Mouse (Mus musculus): ENCODE measurements around the gene Hpse2.

Hpse2 gene

DNA sequence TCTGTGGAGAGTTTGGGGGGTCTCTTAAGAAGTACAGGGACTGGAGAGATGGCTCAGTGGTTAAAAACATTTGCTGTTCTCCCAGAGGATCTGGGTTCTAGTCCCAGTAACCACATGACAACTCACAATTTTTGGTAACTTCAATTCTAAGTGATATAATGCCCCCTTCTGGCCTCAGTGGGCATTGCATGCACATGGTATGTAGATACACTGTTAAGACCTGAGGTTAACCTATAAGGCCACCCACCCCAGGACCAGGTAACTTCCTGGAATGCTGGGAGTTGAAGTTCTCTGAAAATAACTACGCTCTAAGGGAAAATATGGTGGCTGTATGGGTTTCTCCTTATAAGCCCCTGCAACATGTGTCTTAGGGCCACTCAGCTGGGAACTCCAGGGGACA, 611.3 kb downstream of the Hpse2 start:
- peak; percentile 58 for DNase-seq (ENCODE audit: low spot score)

DNA sequence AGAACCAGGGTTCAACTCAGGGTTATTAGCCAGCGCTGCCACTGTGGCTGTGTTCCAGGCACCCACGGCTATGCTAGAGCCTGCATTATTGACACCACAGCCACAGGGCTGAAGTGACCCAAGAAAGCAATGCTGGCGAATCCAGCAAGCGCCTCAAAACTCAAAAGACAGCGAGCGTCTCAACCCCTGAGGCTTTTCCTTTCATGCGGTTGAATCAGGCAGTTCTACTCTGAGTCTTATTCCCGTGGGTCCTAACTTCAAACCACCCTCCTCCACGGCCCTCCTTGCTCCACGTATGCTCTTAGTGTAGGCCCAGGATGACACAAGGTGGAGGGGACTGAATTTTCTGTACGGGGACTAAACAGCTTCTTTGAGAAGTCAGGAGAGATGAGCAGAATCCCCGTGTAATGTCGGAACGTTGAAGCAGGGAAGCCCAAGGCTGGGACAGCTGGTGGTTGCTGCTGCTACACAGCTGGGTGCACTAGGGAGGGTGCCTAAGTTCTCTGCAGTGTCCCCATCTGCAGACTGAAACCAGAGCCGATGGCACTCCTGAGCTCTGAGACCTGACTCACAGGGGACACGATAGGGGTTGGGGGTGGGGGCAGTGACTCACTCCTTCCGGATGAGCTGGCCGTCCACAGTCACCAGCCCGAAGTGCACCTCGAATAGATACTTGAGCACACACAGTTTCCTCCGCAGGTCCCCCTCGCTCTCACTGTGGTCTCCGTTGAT, 617.8 kb downstream of the Hpse2 start:
- no peak for DNase-seq (ENCODE audit: low spot score)

DNA sequence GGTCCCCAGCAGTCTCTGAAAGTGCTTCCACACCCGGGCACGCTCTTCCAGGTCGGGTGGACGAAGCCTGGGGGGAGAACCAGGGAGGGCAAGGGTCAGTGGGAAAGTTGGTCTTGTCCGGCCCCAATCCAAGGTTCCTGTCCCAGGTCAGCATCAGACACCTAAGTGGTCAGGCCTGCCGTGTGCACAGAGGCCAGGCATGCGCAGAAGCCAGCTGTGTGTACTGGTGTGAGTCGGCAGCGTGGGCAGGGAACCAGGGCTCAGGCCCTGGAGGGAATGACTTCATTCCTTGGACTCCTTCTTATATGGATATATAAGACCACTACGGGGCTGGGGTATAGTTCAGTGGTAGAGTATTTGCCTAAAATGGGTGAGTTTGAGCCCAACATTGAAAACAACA, 618.5 kb downstream of the Hpse2 start:
- DNase-seq (ENCODE audit: low spot score): no peak

DNA sequence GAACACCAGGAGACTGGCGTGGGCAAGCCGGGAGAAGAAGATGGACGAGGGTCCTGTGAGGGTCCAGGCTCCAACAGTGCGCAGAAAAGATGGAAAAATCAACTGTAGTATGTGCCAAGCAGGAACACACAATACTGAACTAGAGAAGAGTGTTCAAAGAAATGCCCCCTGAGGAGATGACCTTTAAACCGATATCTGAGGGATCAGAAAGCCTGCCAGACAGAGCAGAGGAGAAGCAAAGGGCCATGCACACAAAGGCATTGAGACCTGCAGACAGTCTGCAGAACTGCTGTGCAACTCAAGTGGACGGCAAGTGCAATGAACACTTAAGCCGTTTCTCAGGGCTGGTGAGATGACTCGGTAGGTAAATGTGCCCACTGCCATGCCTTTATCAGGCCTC, 620.8 kb downstream of the Hpse2 start:
- no peak for DNase-seq (ENCODE audit: low spot score)

DNA sequence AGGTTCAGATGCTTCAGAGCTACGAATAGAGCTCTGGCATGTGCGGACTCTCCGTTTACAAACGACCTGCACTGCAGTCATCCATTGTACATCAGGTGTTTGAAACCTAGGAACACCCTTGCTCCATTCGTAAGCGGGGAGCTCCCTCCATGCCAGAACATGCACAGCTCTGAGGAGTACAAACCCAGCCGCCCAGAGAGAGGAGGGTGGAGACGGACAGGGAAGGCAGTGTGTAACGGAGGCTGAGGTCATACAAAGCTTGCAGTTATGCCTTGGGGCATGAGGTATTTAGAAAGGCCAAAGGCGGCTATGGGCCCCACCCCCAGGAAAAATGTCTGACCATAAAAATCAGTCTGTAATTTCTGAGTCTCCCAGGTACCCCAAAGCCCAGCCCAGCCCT, 623.8 kb downstream of the Hpse2 start:
- DNase-seq (ENCODE audit: low spot score): no peak

DNA sequence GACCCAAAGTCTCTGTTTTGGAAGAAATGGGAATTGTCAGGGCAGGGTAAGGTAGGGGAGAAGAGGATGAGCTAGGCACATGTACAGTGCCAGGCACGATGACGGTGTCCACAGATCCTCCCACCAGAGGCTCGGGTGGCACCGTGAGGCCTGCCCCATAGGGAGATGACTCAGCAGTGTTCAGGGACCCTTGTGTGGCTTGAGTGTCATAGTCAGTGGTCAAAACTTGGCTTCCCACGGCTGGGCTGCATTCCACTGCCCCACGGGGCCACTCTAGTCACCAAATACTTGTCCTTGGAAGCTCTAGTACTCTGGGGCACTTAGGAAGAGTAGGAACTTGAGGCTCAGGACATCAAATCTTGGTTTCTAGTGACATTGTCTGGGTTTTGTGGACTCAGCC, 631.5 kb downstream of the Hpse2 start:
- DNase-seq (ENCODE audit: low spot score): no peak

DNA sequence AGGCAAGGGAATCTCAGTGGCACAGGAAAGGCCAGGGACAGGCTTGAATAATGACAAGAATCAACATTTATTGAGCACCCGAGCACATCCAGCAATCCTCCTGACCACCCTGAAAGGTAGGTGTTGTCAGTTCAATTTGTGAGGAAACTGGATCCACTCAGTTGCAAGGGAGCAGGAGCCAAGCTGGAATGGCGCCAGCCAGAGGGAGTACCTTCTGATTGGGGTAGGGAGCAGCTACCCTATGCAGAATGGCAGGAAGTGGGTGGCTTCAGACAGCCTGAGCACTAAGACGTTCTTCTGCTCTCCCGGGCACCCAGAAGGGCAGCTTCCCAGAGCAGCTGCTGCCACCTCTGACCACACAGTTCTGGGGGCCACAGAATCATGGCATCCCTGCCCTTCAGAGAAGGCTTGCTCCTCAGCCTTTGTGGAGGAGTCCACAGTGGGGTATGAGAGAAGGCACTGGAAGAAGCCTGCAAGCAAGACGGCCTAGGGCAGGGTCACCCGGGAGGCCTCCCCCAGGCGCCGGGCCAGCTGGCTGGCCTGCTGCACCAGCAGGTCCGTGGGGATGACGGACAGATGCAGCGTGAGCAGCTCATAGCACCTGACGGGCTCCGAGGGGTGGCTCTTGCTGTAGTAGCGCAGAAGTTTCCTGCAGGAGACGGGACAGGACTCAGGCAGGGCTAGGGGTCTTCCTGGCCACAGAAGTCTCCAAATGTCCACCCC, 632.8 kb downstream of the Hpse2 start:
- DNase-seq (ENCODE audit: low spot score): no peak

DNA sequence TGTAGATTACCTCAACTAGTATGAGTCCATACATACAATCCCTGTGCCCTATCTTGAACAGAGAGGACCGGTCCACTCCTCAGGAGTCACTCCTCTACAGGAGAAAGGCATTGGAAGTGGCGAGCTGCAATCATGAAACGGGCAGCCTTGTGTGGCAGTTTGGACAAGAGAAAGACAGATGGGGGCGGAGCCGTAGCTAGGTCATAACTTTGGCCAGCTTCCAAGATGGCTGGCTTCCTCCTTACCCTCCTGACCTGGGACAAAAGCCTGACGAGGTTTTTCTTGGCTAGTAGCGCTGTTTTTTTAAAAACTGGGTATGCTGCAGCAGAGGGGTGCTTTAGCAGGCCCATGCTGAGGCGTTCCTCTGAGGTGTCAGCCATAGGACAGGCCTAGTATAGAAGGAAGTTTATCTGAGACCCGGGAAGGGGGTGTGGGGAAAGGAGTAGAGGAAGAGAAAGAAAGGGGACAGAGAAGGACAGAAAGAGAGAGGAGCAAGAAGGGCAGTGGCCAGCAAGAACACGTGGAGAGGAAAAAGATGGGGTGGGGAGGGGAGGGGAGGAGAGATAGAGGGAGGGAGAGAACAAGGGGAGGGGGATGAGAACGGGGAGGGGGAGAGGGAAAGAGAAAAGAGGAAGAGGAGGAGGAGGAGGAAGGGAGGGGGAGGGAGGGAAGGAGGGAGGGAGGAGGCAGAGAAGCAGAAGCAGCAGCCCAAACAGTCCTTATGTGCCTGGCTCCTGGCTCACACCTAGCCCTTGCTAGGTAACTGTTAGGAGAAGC, 634.8 kb downstream of the Hpse2 start:
- peak; percentile 61 for DNase-seq (ENCODE audit: low spot score)

DNA sequence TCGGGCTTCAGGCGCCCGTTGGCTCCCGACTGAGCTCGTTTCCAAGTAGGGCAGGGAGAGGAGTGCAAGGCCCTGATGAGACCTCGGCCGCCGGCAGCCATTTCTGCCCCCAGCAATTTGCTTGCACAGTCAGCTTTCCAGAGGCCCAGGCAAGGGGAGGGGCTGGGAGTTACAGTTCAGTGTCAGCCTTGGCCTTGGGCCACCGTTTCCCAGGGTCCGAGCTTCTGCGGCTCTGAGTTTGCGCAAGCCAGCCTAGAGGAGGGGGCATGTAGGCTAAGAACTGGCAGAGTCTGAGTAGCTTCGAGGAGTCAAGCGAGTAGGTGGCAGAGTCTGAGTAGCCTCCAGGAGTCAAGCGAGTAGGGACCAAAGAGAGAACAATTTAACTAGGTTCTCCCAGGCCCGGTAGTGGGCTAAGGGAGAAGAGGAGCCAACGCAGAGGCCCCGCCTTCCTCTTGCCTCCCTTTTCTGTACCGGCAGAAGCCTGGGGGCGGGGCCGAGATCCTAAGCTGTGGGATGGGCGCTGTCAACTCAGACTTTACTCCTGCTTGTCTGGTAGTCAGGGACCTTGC, 635.7 kb downstream of the Hpse2 start, which contains the start of gene Pyroxd2:
Gene Pyroxd2 (minus strand): TSS at position 413 of the 569 bp plus-strand sequence.
- peak; percentile 89 for DNase-seq (ENCODE audit: low spot score)

DNA sequence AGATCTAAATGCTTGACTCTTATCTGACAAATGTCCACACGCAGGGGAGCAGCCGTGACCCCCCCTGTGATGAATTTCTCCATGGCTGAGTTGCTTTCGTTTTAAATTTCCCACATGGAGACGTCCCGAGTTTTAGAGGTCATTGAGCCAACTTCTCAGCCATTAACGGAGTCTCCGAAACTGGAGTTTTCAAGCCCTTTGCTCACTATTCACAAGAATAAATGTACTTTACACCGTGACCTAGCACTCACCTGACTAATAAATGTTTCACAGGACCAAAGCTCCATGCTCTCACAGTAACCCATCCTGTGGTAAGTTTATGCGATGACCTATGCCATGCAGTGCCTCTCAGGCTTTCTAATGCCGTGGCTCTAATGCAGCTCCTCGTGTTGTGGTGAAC, 638.0 kb downstream of the Hpse2 start:
- no peak for DNase-seq (ENCODE audit: low spot score)

DNA sequence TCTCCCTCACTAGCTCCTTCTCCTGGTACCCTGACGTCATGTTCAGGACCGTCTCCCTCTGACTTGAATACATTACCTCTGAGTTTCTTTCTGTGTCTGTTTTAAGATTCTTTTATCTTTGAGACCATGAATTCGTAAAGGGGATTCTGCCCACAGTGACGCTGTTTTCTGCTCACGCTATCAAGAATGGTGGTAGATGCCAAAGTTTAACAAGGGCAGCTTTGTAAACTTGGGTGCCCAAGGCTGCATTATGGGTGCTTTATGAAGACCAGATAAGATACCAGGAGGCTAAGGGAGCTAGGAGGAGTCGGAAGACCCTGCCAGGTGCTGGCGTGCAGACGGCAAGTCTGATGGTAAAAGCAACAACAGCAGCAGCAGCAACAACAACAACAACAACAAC, 641.5 kb downstream of the Hpse2 start:
- DNase-seq (ENCODE audit: low spot score): no peak

DNA sequence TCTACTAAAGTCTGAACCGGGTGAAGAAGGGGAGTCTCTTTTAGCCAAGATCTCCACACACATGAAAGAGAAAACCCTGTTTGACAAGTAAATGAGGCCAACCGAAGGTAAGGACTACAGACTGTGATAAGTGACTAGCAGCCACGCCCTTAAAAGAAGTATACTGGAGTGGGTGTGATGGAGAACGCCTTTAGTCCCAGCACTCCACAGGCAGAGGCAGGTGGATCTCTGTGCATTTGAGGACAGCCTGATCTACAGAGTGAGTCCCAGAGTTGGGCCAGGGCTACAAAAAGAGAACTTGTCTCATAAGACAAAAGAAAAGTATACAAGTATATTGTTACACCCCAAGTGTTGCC, 642.3 kb downstream of the Hpse2 start:
- DNase-seq (ENCODE audit: low spot score): no peak

DNA sequence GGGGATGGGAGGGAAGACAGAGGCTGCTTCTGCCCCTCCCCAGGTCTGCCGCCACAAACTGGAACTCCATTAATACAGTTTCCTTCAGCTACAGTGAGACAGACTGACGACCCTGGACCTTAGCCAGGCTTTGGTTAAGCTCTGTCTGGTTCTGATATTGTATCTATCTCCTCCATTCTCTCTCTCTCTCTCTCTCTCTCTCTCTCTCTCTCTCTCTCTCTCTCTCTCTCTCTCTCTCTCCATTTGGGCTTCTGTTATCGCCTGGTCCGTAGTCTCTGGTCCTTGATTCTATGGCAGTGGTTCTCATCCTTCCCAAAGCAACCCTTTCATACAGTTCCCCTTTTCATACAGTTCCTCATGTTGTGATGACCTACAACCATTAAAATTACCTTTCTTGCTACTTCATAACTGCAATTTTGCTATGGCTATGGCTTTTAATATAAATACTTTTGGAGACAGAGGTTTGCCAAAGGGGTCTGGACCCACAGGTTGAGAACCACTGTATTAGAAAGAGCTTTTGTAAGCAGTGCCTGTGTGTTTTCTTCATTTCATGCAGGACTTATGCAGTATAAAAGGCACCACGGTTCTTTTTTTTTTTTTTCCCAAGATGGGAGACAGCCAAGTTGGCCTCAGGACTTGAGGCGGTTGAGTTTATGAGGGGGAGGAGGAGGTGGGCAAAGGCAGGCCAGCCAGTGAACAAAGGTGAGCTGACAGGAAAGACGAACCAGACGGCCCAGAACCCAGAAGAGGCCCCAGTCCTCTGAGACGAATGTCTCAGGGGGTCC, 642.9 kb downstream of the Hpse2 start:
- DNase-seq (ENCODE audit: low spot score): no peak

DNA sequence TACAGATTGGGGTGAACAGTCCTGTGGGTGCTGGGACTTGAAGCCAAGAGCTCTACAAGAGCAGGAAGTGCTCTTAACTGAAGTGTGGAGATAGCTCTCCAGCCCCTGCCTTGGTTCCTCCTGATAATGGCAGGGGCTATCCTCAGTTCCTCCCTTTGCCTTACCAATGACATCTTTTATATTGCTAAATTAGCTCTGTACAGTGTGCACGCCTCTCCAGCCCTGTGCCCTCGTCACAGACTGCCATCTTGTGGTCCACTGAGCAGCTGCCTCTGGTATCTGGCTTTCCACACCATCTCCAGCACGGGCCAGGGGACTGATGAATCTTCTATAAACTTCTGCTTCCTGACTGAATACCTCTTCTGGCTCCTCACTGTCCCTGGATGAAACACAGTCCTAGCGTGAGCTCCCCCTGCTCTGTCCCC, 644.0 kb downstream of the Hpse2 start:
- peak; percentile 75 for DNase-seq (ENCODE audit: low spot score)

DNA sequence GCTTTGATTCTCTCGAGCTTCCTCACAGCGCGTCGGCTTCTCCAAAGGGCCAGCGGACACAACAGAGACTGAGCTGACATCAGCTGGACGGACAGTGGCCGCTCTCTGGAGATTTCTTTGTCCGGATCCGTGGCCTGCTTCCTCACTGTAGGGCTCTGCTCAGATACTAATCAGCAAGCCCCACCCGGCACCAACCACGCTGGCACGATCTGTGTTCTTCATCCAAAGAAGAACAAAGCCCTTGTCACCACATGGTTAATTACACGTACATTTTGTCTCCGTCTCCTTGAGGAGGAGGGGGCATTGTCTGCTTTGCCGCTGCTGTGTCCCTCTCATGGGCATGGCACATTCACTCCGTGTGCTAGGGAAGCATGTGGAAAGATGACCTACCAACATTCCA, 644.9 kb downstream of the Hpse2 start:
- DNase-seq (ENCODE audit: low spot score): no peak

DNA sequence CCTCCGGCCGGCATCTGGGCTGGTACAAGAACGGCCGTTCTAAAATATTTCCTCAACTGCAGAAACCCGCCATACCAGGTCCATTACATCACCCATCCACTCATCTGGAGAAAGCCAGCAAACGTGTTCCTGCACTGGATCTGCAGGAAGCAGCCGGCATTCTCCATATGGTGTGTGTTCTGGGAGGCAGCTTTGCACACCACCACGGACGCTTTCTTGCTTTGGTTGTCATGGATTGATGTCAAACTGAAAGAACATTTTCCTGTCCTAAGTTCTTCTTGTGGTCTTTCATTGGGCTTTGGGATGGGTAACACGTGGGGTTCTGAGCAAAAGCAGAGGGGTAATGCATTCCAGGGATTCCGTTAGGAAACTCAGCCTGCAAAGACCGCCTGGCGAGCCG, 646.3 kb downstream of the Hpse2 start:
- DNase-seq (ENCODE audit: low spot score): no peak

DNA sequence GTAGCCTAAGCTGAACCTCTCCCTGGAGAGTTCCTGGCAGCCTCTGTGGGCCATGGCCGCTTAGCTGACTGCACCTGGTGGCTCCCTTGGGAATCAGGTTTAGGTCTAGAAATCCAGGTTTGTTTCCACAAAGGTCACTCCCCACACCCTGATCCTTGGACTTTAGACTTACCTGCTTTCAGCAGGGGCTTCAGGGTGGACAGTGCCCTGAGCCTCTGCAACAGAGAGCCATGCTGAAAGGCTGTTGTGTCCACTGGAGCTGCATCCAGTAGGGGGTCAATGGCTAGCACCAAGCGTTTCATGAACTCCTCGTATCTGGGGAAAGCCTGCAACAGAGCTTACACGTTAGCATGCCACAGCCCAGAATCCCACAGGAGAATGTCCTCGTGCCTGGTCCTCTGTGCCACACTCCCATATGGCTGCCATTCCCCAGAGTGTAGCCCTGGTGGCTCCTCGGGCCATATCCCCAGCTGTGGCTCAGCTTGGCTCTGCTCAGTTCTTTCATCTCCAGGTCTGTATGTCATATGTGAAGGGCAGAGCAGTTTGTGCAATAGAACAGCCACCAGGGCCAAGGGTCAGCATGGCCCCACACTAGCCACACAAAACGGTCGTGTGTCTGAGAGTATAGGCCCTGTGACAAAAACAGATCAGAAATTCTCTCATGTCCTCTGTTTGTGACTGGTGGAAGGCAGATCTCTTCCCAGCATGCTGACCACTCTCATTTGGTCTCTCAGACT, 647.8 kb downstream of the Hpse2 start:
- DNase-seq (ENCODE audit: low spot score): no peak

DNA sequence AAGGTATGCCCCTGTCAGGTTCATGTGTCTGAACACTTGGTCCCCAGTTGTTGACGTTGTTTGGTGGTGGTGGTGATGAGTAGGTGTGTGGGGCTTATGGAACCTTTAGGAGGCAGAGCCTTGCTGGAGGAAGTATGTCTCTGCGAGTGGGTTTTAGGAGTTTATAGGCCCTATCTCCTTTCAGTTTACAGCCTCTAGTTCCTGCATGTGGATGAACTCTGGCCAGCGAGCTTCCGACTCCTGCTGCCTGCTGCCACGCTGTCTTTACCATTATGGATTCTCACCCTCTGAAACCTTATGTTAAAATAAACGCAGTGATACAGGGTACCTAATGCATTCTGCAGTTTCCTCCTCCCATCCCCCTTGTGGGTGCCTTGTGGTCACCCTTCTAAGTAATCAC, 648.4 kb downstream of the Hpse2 start:
- DNase-seq (ENCODE audit: low spot score): no peak

DNA sequence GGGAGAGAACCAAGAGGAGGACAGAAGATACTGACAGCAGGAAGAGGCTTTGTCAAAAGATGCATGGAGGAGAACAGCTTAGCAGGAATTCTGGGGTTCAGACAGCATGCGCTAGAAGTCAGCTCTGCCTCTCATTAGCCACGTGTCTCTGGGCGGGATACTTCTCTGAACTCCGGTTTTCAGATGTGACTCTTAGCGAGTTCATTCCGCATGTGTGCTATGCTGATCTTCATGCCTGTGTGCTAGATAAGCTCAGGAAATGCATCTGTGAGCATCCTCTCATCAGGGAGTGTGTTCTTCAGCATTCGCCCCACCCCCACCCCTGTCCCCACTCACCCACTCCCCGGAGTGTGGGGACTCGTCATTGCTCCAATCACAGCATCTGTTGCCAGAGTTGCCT, 650.4 kb downstream of the Hpse2 start:
- no peak for DNase-seq (ENCODE audit: low spot score)
